Mouse (Mus musculus) ovary, postnatal 14 days (tissue): ENCODE results near the gene Wasf2.

ENCODE experiments used
- DNase-seq: peaks from one replicate; pipeline ENCODE4 v3.0.0; 2022; ENCODE audit warnings: low spot score

The Wasf2 gene

DNA sequence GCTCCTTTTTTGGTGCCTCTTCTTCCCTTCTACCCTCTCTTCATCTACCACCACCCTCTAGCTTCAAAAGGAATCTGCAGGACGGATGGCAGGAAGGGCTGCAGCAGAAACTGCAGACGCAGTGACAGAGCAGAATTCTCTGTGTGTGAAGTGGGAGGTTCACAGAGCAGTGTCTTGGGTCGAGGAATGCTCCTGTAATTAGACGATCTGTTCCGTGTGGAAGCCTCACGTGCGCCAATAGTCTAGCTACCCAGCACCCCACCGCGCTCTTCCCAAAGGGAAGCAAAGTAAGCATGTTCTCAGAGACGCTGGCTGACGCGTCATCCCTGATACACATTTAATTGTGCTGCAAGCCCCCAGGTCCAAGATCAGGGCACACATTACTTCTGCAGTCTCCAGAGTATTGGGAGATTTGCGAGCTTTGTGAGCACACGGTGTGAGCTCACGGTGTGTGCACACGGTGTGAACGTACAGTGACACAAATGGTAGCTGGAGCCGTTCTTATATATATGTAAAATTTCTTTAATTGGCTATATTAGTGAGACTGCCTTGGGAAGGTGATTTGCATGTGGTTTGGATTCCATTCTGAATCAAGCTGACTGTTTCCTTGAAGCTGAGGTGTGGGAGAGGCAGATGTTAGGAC is 46.6 kb downstream of the Wasf2 start:
- DNase-seq: no peak

- DNase-seq: no peak
These were observed 48.0 kb downstream of the Wasf2 start for GRCm38 (mm10) chr4:133178305-133178704.

DNA sequence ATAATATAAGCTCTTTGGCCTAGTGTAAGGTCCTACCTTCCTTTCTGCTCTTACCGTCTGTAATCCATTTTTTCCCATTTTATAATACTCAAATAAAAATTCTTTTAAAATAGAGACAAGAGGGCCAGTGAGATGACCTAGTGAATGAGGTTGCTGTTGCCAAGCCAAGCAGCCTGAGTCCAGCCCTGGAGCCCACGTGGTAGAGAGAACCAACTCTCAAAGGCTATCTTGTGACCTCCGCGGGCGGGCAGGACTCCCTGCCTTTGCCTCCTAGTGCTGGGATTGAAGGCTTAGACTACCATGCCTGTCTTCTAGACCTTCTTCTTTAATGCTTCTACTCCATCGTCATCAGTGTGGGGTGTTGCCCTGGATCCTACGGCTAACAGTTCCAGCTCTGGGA is 49.0 kb downstream of the Wasf2 start:
- no peak for DNase-seq

GRCm38 (mm10) chr4:133182439-133183033 is 52.2 kb downstream of the Wasf2 start:
- DNase-seq: no peak

- DNase-seq: no peak
These were observed 54.0 kb downstream of the Wasf2 start for GRCm38 (mm10) chr4:133184031-133184897.

- DNase-seq: no peak
These were observed 54.8 kb downstream of the Wasf2 start for GRCm38 (mm10) chr4:133184898-133185665.

DNA sequence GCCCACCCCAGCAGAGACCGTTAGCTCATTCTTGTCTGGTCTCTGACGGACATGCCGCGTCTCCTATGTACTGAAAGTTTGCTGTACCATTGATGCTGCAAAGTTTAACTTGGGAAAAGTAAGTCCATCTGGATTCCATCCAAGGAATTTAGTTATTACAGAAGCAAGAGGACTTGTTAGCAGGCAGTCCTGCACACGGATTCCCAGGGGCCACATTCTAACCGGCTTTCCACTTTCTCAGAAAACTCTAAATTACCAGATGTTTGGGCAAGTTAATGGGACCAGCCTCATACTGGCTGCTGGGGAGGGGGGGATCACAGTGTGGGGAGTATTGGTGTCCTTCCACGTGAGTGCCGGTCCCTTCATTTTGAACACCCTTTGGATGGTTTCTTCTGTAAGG is 55.6 kb downstream of the Wasf2 start:
- no peak for DNase-seq

GRCm38 (mm10) chr4:133186856-133187255 is 56.6 kb downstream of the Wasf2 start:
- DNase-seq: no peak

GRCm38 (mm10) chr4:133189396-133189795 is 59.1 kb downstream of the Wasf2 start:
- no peak for DNase-seq

DNA sequence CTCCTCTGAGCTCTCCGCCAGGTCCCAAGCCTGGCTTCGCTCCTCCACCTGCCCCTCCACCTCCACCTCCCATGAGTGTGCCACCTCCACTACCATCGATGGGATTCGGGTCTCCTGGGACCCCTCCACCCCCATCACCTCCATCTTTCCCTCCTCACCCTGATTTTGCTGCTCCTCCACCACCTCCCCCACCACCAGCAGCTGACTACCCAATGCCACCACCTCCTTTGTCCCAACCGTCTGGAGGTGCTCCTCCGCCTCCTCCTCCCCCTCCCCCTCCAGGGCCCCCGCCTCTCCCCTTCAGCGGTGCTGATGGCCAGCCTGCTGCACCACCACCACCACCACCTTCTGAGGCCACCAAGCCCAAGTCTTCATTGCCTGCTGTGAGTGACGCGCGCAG is 64.2 kb downstream of the Wasf2 start:
- no peak for DNase-seq

- no peak for DNase-seq
These were observed 64.7 kb downstream of the Wasf2 start for GRCm38 (mm10) chr4:133195014-133195413.

- no peak for DNase-seq
These were observed 65.8 kb downstream of the Wasf2 start for GRCm38 (mm10) chr4:133196136-133196535.

GRCm38 (mm10) chr4:133196852-133197251 is 66.5 kb downstream of the Wasf2 start:
- no peak for DNase-seq

- no peak for DNase-seq
These were observed 67.0 kb downstream of the Wasf2 start for GRCm38 (mm10) chr4:133197355-133197754.

GRCm38 (mm10) chr4:133197801-133198286 is 67.5 kb downstream of the Wasf2 start:
- DNase-seq: no peak

DNA sequence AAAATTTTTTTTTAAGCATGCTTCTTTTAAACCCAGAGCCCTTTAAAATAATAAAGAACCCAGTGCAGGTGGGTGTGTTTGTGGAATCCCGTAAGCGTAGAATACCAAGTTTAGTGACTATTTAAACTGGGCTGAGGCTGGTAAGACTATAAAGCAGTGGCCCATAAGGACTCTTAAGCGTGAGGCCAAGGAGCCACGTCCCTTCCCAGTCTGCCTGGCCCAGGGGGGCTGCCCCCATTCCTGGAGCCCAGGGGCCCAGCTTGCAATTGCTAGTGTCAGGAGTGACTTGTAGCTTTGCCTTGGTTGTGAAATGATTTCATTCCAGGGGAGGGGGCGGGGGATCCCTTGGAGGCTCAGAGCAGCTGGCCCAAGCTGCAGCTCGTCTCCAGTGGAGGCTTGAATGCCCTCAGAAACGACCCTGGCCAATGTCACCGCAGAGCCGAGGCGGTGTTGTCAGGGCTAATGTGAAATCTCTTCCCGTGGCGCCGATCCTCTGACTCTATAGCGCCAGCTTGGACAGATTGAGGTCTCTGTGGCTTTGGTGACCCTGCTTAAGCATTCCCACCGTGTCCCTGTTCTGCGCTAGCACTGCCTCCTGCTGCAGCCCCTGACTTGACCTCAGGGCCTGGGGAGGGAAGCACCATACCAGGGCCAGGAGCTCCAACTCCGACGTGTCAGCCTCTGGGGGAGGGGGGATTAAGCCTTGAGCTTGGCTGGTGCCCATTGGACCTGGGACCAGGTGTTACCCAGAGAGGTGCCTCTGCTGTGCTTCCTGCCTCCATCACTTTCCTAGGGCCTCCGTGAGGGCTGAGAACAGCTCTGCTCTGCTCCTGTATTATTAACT is 68.3 kb downstream of the Wasf2 start:
- no peak for DNase-seq

DNA sequence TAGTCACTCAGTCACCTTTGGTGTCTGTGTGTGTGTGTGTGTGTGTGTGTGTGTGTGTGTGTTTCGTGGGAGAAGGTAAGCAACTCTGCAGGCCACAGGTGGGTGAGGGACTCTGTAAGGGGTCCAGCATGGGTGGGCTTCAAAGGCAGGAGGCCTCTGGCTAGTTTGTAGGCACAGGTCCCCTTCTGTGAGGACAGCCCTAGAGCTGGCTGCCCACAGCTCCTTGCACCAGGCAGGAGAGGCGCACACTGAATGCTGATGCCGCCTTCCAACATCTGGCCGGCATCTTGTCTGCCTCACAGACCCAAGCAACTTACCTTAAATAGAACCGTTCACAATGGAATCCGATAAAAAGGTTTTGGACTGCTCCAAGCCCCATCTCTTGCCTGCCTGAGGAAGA is 69.4 kb downstream of the Wasf2 start:
- no peak for DNase-seq

DNA sequence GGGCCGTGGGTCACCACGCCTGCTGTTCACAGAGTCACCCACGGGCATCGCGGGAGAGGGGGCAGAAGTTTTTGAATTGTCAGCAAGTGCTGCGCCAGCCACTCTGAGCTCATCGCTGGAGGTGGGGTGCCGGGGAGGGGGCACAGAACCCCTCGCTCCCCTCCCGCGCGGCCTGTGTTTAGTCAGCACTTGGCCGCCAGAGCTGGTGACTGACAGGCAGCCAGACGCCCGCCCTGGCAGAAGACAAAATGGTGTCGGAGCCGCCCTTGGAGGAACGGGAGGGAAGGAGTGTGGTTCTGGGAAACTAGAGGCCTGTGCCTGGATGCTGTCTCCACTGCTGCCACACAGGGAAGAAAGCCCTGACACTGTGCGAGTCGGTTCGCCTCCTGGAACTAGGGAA is 70.0 kb downstream of the Wasf2 start:
- no peak for DNase-seq

DNA sequence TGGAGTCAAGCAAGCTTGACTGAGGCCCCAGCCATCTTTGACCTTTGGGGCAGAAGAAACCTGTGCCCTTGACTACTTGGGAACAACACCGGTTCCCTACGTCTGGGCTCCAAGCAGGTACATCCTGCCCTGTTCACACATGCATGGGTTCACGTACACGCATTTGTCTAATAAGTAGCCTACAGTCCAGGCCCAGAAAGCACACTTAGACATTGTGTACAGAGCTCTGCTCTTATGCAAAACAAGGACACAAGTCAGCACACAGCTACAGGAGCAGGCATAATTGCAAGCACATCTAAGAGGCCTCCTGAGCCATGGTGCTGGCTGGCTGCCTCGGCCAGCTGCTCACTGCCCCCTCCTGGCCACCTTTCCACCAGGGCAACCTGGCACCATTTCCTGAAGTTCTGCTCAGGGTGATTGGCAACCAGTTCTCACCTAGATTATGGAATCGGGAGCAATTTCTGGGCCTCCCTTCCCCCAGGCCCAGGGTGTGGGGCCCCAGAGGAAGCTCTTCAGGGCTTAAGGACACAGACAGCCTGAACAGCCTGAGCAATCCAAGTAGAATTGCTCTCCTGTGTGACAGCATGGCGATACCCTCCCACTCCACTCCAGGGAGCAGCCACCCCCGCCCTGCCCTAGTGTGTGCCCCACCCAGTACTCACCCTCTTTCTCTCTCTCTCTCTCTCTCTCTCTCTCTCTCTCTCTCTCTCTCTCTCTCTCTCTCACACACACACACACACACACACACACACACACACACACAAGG is 70.9 kb downstream of the Wasf2 start:
- DNase-seq: no peak

- no peak for DNase-seq
These were observed 71.9 kb downstream of the Wasf2 start for GRCm38 (mm10) chr4:133202254-133202653.

DNA sequence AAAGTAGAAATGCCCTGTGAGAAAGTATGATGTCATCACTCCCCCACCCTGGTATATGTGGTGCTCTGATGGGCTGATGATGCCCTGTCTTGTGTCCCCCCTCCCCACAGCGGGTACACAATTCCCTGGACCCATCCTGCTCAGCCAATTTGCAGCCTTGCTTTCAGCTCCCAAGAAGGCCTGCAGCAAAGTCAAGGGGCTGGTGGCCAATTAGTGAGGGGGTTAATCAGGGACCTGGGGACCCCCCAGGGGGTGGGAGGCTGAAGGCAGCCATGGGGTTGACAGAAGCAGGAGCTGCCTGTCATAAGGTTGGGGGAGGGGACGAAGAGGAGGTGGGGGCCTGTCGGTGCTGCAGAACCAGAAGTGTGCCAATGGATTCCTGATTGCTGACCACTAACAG is 73.3 kb downstream of the Wasf2 start:
- no peak for DNase-seq
